Mouse (Mus musculus) ES-CJ7 (cell line): ENCODE measurements around the gene Vmn1r239-ps.
"Not testable (repeated sequence)": the region's sequence is repeated elsewhere in the genome, so short reads cannot be mapped to it uniquely, and the experiment has no call there.

Source experiments
- DNase-seq: peaks from one replicate; pipeline ENCODE4 v3.0.0; 2011; ENCODE audit warnings: low read depth, low spot score

The Vmn1r239-ps gene

DNA sequence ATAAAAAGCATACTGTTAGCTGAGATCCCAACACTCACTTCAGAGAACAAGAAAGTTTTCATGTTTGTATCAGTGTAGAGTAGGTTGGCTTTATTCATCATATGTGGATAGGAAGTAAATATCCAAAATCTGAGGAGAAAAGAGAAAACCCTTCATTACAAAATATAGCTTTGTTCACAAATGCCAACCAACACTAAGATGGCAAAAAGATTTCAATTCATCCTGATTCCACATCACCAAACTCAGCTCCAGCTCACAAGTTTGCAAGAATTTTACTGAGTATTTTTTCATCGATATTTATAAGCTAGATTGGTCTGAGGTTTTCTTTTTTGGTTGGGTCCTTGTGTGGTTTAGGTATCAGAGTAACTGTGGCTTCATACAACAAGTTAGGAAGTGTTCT, at the start of gene Vmn1r239-ps:
Gene Vmn1r239-ps, minus strand, starts transcription at position 101 of the 400 bp plus-strand sequence.
- not testable (repeated sequence) for DNase-seq

DNA sequence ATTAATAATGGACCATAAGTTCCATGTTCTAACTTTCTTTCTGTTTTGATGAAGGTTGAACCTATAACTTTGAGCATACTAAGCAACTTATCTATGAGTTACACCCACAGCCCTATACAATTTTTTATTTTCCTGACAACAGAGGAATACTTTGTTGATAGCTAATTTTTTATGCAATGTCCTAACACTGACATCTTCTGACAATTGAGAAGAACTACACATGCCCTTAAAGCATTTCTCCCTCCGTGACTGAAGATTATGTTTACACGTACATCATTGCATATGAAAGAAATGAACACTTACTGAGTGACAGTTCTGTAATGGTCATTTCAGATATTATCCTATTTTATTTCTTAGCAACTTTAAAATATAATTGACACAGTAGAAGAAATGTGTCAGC, 36.0 kb upstream of the Vmn1r239-ps start:
- DNase-seq: no peak

DNA sequence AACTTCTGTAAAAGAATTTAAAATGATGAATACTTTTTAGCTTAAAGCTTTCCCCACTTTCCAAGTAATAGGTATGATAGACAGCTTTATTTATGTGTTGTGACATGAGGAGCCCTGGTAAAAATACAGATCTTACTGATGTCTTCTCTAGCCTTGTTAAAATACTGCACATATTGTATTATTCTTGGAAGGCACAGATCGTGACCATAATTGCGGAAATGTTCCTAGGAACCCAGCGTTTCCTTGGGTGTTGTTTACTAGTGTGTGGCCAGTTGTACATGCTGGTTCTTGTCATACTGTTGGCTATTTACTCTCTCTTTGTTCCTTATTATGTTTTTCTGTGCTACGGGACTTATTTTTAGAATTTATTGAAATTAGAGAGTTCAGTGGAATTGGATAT, 10.1 kb downstream of the Vmn1r239-ps start:
- no peak for DNase-seq

DNA sequence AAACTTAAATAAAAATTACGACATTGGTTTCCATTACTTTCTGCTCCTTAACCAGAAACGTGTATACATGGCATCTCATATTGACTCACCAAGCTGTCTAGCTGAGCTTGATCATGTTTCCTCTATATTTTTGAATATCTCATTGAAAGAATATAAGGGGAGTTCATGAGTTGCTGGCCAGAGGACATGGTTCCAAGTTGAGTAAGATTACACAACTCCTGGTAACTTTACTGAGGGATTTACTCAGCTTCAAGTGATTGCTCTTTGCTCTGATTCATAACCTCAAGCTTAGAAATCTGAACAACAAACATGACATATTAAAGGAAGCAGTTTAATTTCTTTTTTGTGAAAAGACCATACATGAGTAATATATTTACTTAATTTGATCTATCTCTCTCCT, 18.1 kb downstream of the Vmn1r239-ps start:
- DNase-seq: no peak

DNA sequence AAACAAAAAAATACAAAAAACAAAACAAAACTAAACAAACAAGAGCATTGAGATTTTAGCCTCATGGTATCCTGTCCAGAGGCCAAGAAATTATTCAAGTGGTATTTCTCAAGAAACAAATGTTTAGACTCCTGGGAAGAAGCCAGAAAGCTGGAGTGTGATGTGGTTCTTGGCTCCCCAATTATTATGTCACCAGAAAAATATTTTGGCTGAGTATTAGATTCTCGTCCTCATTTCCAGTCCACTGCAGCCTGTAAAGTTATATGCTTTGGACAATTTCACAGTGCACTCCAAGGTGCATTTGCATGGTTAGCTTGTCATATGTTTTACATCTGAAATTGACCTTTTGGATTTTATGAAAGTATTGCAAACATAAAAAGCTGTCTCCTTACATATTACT, 23.8 kb downstream of the Vmn1r239-ps start:
- DNase-seq: no peak

DNA sequence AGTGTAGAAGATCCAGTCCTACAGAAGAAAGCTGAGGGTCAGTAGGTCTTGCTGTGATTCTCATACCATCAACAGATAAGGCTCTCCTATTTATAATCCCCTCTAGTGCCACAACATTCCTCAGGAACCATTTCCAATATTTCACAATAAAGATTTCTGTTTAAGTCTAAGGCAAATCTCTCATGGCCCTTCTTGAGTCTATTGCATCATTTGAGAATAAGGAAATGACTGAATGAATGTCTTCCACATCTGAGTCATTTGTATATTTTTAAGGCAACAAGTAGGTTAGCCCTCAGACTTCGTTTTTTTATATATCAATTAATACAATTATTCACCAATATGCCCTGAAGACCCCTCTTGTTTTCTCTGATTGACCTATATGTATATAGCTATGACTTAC, 24.4 kb downstream of the Vmn1r239-ps start, which contains the start of gene Il13ra2:
Gene Il13ra2, minus strand, starts transcription at position 64 of the 400 bp plus-strand sequence.
- no peak for DNase-seq
